Mouse (Mus musculus) C2C12 (cell line): ENCODE data around the gene Kif21b.

ENCODE experiments used
- CEBPB ChIP-seq: IDR thresholded peaks from one replicate; pipeline ENCODE4 v1.6.1; 2011; ENCODE audit warnings: low read depth, mild to moderate bottlenecking, control low read depth, moderate library complexity
- CTCF ChIP-seq: IDR thresholded peaks from one replicate; pipeline ENCODE4 v1.5.1; 2011; ENCODE audit not compliant: control insufficient read depth, insufficient read depth, insufficient read length
- FOSL1 ChIP-seq: IDR thresholded peaks from one replicate; pipeline ENCODE4 v1.8.0; 2011; ENCODE audit warnings: mild to moderate bottlenecking, low read length; ENCODE audit not compliant: poor library complexity, insufficient read depth, severe bottlenecking
- MYOD1 ChIP-seq: IDR thresholded peaks from one replicate; pipeline ENCODE4 v1.6.1; 2011; ENCODE audit warnings: low read depth; ENCODE audit not compliant: control insufficient read depth, insufficient read length
- MYOG ChIP-seq: IDR thresholded peaks from one replicate; pipeline ENCODE4 v1.6.1; 2011; ENCODE audit not compliant: control insufficient read depth, insufficient read length; ENCODE audit errors: extremely low read depth
- USF1 ChIP-seq: IDR thresholded peaks from one replicate; pipeline ENCODE4 v1.6.1; 2011; ENCODE audit warnings: low read depth, mild to moderate bottlenecking, control low read depth, moderate library complexity

DNA sequence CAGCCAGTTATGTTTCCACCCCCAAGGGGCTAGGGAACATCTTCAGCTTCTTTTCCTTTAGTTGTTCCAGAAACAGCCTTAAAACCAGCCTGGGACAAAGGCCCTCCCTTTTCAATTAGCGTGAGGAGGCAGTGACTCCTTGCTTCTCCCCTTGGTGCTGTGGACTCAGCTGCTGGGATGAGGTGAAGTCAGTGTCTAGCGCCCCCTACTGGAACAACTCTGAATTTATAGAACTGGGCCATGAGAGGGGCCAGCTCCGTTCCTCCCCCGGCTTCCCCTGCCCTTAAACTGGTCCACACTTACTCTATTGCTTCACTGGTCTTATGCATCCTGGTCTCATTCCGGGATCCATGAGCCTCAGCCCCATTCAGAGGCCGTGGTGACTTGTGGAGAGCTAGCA is 44.0 kb downstream of the Kif21b start:
- TF ChIP-seq MYOD1 (no peak), CTCF (peak; percentile 14), FOSL1 (no peak), USF1 (no peak), MYOG (no peak), CEBPB (no peak)
